Mouse (Mus musculus): Measurements from ENCODE around the gene P2ry10. TPM values are rescaled to one million over a fixed set of nuclear protein-coding genes. Genes with fewer than 3 reads are reported as not detected.
"Not testable (repeated sequence)": the region's sequence is repeated elsewhere in the genome, so short reads cannot be mapped to it uniquely, and the experiment has no call there.

The P2ry10 gene
- 0.66 and 0.91 TPM in 2 replicates for polyA plus RNA-seq (2012; rRNA removed)

DNA sequence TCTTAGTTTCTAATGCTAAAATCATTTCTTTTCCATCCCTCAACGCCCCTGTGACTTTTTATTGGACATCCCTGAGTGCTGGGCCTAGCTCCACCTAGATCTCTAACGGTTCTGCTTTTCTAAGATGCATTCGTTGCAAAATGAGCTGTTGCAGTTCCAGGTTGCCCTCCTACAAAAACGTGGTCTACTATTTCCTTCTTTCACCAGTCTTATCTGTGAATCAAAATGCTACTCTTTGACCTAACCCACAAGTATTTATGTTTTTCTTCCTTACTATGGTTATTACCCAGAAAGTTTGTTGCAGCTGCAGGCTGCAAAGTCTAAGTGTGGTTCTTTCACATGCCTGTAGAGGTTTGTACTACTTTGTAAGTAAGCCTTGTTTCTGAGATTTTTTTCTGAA, at the start of gene P2ry10:
P2ry10 (plus strand) TSS at position 316 of the 400 bp plus-strand sequence.
- DNase-seq (ENCODE audit: low spot score), result no peak

DNA sequence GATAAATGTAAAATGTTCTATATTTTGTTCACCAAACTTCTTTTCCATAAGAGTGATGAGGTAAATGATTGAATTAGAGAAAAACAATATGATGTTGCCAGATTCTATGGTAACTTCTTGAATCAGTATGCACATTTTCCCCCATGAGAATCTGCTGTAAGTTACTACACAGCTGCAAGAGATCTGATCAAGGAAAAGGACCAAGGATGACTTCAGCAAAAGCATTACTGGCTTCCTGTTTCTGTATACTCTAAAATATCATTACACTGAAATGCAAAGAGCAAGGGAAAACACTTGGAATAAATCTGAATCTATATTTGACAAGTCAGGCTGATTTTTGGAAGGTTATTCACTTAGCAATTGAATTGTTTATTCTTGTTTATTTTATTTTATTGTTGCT, 49.1 kb upstream of the P2ry10 start:
- DNase-seq (ENCODE audit: low spot score), result no peak

DNA sequence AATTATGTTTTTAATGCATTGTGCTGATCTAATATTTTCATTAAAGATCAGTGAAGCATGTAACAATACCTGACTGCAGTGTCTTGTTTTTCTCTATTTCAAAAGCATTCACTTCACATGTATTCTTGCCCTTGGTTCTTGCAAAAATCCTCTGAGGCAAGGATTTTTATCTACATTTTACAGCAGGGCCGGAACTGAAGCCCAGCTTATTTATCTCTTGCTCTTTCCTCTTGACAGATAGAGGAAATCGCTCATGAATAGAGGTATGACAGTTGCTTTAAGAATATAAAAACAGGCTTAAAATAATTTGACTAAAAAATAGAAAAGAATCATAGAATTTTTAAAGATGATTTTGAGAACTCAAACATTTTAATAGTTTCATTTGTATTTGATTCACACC, 48.7 kb upstream of the P2ry10 start:
- DNase-seq (ENCODE audit: low spot score), result no peak

DNA sequence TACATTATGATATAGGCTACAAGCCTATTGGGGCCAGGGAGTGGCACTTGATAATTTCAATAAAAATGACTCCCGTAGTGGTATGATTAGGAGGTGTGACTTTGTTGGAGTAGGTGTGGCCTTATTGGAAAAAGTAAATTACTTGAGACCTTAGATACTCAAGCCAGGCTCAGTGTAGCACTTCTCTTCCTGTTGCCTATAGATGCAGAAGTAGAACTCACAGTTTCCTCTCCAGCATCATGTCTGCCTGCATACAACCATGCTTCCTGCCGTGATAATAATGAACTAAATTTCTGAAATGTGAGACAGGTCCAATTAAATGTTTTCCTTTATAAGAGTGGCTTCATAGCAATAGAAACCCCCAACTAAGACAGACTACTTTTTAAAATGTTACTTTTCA, 45.9 kb upstream of the P2ry10 start:
- DNase-seq (ENCODE audit: low spot score), result no peak

DNA sequence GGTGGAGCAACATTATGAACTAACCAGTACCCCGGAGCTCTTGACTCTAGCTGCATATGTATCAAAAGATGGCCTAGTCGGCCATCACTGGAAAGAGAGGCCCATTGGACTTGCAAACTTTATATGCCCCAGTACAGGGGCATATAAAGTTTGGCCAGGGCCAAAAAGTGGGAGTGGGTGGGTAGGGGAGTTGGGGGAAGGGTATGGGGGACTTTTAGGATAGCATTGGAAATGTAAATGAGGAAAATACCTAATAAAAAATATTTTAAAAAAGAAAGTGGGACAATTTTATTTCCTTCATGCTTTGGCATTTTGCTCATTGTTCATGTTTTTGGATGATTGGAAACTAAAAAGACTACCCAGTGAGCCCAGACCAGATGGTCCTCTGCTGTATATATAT, 4.9 kb upstream of the P2ry10 start:
- not testable (repeated sequence) for DNase-seq (ENCODE audit: low spot score)

DNA sequence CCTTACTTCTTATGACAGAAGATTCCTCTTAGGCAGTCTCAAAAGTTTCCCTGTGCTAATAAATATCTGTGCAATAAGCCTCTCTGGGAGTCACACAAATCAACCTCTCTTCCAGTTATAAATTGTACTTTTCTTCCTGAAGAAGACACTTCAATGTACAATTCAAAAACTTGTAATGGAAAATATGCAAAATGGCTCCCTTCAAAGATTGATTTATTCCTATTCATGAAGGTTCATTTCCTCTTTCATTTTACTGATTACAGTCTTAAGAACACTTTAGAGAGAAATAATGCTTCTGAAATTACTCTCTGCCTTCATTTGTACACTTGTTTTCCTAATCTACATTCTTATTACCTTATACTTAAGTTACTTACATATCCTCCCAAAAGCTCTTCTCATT, 4.0 kb upstream of the P2ry10 start:
- DNase-seq (ENCODE audit: low spot score), result no peak

DNA sequence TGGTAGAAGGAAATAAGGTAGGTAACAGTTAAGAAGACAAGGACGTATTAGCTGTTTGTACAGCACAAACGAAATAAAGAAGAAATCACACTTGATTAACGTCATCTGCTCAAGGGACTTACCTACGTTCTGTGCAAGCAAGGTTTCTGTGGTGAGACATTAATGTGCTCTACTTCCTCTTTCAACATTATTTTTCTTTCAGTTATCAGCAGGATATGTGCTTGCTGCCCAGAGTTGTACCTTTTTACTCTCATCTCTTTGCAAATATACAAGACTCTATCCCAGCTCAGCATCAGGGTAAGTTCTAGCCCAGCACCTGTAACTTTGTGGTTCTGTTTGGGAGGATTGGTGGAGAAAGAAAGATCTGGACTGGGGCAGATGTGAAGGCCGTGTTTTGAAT, 839 bp downstream of the P2ry10 start:
- DNase-seq (ENCODE audit: low spot score), result no peak

DNA sequence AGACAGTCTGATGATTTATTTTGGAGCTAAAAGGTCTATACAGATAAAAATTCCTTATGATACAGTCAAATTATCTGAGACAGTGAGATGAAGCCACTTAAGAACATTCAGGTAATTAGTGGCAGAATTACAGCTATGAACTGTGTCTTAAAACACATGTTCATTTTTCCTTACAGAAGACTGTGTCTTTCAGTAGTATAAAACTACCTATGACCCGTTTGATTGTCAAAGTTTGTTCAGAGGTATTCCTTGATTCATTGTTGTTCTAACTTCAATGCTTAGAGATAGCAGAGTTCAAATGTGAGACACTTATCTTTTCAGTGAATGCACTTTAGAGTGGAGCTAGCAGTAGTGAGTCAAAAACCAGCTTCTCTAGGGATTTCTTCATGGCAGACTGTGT, 1.6 kb downstream of the P2ry10 start:
- no peak for DNase-seq (ENCODE audit: low spot score)

DNA sequence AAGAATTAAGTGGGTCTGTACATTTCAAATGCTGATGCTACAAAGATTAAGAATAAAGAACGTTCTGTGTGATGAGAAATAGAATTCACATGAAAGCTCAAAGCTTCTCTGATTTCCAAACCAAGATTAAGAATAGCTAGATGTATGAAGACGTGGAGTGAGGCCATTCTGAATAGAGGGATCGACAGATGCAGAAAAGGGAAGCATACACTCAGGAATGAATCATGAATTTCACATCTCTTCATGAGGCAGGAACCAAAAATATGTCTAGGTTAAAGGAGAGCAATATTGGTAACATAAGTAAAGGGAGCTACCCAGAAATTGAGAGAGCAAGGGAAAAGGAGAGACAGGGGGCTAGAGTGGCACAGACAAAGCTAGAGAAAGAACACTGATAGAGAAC, 7.3 kb downstream of the P2ry10 start:
- DNase-seq (ENCODE audit: low spot score), result no peak

DNA sequence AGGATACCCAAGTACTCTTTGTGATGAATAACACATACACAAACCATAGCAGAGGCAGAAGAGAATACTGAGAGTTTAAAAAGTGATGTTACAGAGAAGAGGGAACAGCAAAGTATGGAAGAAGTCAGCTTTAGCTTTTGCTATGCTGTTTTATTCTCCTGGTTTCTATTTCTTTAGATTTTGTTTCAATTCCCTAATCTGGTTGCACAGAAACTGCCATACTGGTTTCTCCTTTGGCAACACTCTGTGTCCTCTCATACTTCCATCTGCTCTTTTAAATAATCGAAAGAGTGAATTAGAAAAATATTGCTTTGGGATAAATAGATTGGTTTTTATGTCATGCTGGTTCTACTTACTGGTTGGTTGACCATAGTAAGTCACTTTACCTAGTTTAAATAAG, 28.0 kb downstream of the P2ry10 start:
- no peak for DNase-seq (ENCODE audit: low spot score)

DNA sequence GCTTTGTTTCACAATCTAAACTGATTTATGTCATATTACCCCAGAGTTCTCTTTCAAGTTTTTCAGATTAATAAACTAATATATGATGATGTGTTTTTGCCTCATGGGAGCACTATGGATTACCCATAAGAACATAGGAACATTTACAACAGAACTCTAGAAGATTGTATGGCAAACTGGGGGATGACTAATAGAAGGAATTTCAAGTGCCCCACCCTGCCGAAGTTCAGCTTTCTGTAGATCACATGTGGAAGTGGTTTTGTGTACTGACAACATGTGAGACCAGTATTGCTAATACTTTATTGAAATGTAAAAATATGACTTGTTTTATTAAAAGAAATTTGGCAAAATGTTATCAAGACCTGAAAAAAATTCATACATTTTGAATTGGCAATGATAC, 28.7 kb downstream of the P2ry10 start:
- DNase-seq (ENCODE audit: low spot score), result no peak

DNA sequence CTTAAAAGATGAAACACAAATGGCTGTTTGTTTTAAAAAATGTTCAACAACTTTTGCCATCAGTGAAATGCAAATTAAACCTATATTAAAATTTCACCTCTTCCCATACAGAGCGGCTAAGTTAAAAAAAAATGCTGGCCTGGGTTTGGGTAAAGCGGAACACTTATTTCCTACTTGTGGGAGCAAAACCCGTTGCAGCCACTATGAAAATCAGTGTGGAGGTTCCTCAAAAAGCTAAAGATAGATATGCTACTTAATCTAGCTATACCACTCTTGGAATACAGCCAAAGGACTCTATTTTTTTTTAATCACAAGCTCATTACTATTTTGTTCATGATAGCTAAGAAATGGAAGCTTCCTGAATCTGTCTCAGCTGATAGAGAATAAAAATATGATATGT, 54.9 kb downstream of the P2ry10 start:
- DNase-seq (ENCODE audit: low spot score), result no peak

DNA sequence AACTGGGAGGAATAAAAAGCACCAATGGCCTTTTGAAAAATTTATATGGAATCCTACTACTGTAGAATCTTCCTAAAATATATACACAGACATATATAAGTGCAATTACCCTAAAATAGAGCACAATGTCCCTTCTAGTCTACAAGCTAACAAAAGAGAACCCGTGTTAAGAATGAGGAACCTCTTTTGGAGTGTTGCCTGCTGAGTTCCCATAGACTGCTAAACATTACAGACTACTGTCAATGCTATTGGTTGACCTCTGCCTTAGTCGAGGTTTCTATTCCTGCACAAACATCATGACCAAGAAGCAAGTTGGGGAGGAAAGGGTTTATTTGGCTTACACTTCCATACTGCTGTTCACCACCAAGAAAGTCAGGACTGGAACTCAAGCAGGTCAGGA, 55.6 kb downstream of the P2ry10 start:
- no peak for DNase-seq (ENCODE audit: low spot score)

DNA sequence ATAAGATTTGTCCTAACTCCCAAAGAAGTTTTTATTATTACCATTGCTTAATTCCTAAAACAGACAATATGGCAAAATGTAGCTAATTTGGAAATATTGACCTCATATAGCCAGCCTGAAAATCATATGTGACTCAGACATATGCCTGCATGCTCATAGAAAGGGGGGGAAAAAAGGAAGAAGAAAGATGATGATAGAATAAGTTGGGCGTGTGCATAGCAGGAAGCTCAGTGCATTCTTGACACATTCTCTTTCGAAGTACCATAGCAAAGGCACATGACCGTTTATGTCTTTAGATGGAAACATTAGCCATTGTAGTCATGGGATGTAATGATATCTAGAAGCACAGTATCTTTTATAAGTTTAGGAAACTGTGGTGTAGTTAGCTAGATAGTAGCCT, 60.4 kb downstream of the P2ry10 start, which contains the start of gene P2ry10b:
P2ry10b (plus strand) TSS at position 247 of the 400 bp plus-strand sequence.
- no peak for DNase-seq (ENCODE audit: low spot score)

DNA sequence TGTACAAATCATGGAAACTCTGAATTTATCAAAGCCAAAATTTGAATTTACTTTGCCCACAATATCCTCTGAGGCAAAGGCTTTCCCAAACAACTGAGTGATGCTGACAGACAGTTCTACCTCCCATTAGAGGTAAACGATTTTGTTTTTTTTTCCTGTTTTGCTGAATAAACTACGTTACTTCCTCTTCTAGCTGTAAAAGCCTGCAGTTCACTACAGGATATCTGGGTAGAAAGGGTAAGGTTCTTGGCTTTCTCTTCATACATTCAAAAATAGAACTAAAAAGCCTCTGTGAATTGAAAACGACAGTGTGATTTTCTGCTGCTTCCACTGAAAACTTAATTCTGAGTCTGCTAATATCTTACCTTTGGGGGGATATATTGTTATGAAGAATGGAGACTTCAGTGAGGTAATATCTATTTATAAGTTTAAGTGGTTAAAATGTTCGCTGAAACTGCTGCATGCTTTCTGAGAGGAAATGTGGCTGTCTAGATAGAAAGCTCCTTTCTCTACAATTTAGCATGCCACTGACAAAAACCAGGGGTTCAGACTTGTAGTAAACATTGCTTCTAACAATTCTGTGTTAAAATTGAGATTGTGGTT, 61.2 kb downstream of the P2ry10 start:
- DNase-seq (ENCODE audit: low spot score), result no peak

DNA sequence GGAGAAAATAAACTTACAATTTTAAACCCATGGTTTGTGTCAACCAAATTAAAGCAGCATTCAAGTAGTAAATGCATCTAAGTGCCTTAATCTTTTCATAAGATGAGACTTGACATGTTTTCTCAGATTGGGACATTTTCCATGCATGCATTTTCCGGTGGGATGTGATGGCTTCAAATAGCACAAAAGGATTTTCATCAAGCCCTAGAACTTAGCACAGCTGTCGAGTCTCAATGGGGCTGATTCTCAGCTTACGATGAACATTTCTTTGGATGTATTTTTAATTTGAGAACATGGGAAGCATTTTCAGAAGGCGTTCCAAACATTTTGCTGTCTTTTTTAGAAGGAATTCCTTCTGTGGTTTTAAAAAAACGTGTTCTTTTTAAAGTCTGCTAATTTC, 61.7 kb downstream of the P2ry10 start:
- no peak for DNase-seq (ENCODE audit: low spot score)

DNA sequence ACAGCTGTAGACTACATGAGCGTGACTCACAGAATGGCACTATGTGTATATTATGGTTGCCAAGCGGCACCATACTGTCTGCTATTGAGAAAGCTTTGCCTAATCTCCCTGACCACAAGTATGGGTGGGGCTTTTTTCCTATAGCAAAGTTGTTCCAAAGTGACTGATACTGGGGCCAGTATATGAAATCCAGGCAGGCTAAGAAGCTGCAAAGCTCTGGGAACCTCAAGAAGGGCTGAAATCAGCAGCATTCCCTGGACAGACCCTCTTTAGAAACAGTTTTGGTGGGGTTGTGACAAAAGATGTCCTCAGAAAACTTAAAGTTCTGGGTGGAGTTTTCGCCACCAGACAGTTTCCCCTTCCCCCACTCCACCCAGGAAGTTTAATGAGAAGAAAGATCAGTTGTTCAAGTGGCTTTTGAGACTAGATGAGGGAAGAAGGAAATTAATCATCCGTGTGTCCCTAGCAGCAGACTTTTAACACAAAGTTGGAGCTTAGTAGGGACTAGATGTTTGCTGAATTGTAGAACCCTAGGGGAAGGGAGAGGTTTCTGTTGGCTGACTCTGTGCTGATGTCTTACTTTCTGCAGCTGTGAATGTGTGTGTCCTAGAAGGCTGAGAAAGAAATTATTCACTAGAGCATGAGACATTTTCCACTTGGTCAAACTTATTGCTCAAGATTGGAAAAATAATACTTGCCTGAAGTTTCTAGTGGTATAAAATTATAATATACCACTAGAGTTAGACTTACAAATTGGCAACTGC, 62.6 kb downstream of the P2ry10 start:
- DNase-seq (ENCODE audit: low spot score), result no peak

Other genes starting within 250 kb of the P2ry10 start
- gene Rtl3, start 247.8 kb upstream of the P2ry10 start, polyA plus RNA-seq (2012; rRNA removed), result 1.1 and 1.6 TPM in 2 replicates
- gene Lpar4, start 167.9 kb upstream of the P2ry10 start, polyA plus RNA-seq (2012; rRNA removed), result 1.1 and 1.2 TPM in 2 replicates
- 0.50 and 0.53 TPM in 2 replicates for gene P2ry10b, start 60.4 kb downstream of the P2ry10 start, polyA plus RNA-seq (2012; rRNA removed)
- gene Gpr174, start 167.4 kb downstream of the P2ry10 start, polyA plus RNA-seq (2012; rRNA removed), result 0.14 and 0.22 TPM in 2 replicates

Data from urinary bladder, adult 2 months (tissue).